Mouse (Mus musculus) bone marrow macrophage, adult 2 months (primary cell): ENCODE results near the gene Jmjd1c.

Source experiments
- CTCF ChIP-seq: IDR thresholded peaks from 2 replicates; pipeline ENCODE4 v1.5.1; 2012; ENCODE audit warnings: low read depth, mild to moderate bottlenecking, low read length, moderate library complexity
- POLR2A ChIP-seq: IDR thresholded peaks from 2 replicates; pipeline ENCODE4 v1.6.1; 2012; ENCODE audit warnings: mild to moderate bottlenecking, low read depth, low read length, borderline replicate concordance

DNA sequence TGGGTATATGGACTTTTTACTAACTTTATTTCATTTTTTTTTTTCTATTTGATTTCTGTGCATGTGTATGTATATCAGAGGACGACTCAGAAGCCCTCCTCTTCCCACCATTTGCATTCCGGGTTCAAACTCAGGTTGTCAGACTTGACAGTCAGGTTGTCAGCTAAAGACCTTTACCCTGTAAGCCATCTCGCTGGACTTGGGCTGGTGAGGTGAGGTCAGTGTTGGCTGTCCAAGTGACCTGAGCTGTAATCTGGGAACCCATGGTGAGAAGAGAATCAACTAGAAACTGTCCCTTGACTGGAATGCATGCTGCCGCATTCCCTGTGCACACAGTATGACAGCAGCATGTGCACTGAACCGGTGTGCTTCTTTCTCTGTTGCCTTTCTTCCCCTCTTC lies 13.7 kb downstream of the Jmjd1c start:
- TF ChIP-seq CTCF (no peak), POLR2A (no peak)
